Mouse (Mus musculus) megakaryocyte, embryonic 14.5 days (primary cell): Measurements from ENCODE around the gene Cdh5. TPM values are rescaled to one million over a fixed set of nuclear protein-coding genes. Genes with fewer than 3 reads are reported as not detected.
A peak's percentile ranks its signal among the peaks of the same experiment; 100 is the strongest.

Source experiments
- H3K27me3 ChIP-seq: replicated peaks from 2 replicates; pipeline ENCODE3; 2012; ENCODE audit warnings: inconsistent platforms
- H3K36me3 ChIP-seq: replicated peaks from 2 replicates; pipeline ENCODE3; 2012; ENCODE audit warnings: low read length, inconsistent platforms, mixed read lengths
- H3K4me1 ChIP-seq: 2 replicates; pipeline ENCODE4 v1.6.1; 2012; ENCODE audit warnings: inconsistent platforms
- H3K4me3 ChIP-seq: replicated peaks from 2 replicates; pipeline ENCODE3; 2012; ENCODE audit warnings: moderate library complexity, mild to moderate bottlenecking, inconsistent platforms
- H3K9me3 ChIP-seq: 2 replicates; pipeline ENCODE4 v1.6.1; 2012; ENCODE audit warnings: inconsistent platforms
- FLI1 ChIP-seq: IDR thresholded peaks from 2 replicates; pipeline ENCODE4 v1.6.1; 2012; ENCODE audit warnings: low read length, inconsistent platforms, mixed read lengths
- GATA1 ChIP-seq: IDR thresholded peaks from 3 replicates; pipeline ENCODE4 v1.6.1; 2012; ENCODE audit warnings: mixed read lengths, low read length, inconsistent platforms, borderline replicate concordance
- polyA plus RNA-seq: library from polyadenylated mRNA; stranded (reverse); fragments of >175 nt; gene quantifications from 2 replicates; pipeline ENCODE4 v1.2.3, GENCODE M21; 2012; ENCODE audit warnings: low replicate concordance; ENCODE audit not compliant: insufficient read depth

Cdh5 gene
- polyA plus RNA-seq, 1 experiment = 0.41 TPM

GRCm38 (mm10) chr8:104188459-104188858, 87.0 kb downstream of the Cdh5 start:
- Histone ChIP-seq H3K27me3 (peaks cover 40% of the 10 kb centered on the region), H3K4me3 (no peak overlapping the region), H3K36me3 (peaks cover 7% of the 10 kb centered on the region), H3K4me1 (peaks cover 58% of the 10 kb centered on the region), H3K9me3 (peaks cover 8% of the 10 kb centered on the region)
- TF ChIP-seq GATA1 = no peak
- TF ChIP-seq FLI1 = no peak

GRCm38 (mm10) chr8:104190777-104191468, 89.5 kb downstream of the Cdh5 start:
- TF ChIP-seq GATA1 (no peak), FLI1 (no peak)
- Histone ChIP-seq H3K4me1 (peaks cover 66% of the 10 kb centered on the region), H3K27me3 (peaks cover 23% of the 10 kb centered on the region), H3K4me3 (no peak overlapping the region), H3K9me3 (peaks cover 14% of the 10 kb centered on the region), H3K36me3 (peaks cover 10% of the 10 kb centered on the region)

- Histone ChIP-seq H3K4me3 (peak overlapping the region; percentile 66), H3K9me3 (peaks cover 19% of the 10 kb centered on the region), H3K27me3 (peaks cover 23% of the 10 kb centered on the region), H3K36me3 (peaks cover 16% of the 10 kb centered on the region), H3K4me1 (peaks cover 62% of the 10 kb centered on the region)
- no peak for TF ChIP-seq FLI1
- TF ChIP-seq GATA1 = no peak
These were observed 90.1 kb downstream of the Cdh5 start for GRCm38 (mm10) chr8:104191496-104191895.

Other genes starting within 250 kb of the Cdh5 start
- 1.5 TPM in 1 of 2 replicates, not detected in the other for gene Bean1, start 68.8 kb downstream of the Cdh5 start, polyA plus RNA-seq
- 3.2 and 15.8 TPM in 2 replicates for gene Tk2, start 146.9 kb downstream of the Cdh5 start, polyA plus RNA-seq
- gene Cklf, start 149.2 kb downstream of the Cdh5 start, polyA plus RNA-seq = 5.9 TPM in 1 of 2 replicates, not detected in the other
- not detected in 2 replicates for gene Cmtm2a, start 191.6 kb downstream of the Cdh5 start, polyA plus RNA-seq
- gene Gm45711, start 208.5 kb downstream of the Cdh5 start, polyA plus RNA-seq = not detected in 2 replicates
- not detected in 2 replicates for gene Cmtm1, start 208.5 kb downstream of the Cdh5 start, polyA plus RNA-seq
- gene Gm11020, start 219.9 kb downstream of the Cdh5 start, polyA plus RNA-seq = not detected in 2 replicates
- not detected in 2 replicates for gene Cmtm2b, start 220.6 kb downstream of the Cdh5 start, polyA plus RNA-seq
- 64.5 and 65.4 TPM in 2 replicates for gene Cmtm3, start 237.8 kb downstream of the Cdh5 start, polyA plus RNA-seq